Mouse (Mus musculus) heart, embryonic 13.5 days (tissue): Measurements from ENCODE around the gene Islr. TPM values are rescaled to one million over a fixed set of nuclear protein-coding genes. Genes with fewer than 3 reads are reported as not detected.

Experiments
- ATAC-seq: fragments of 200-750 bp; cut with Nextera tagmentation; 2 replicates; pipeline ENCODE4 v1.8.0; 2017; ENCODE audit warnings: moderate TSS enrichment; ENCODE audit not compliant: insufficient number of reproducible peaks, low FRiP score, low TSS enrichment; ENCODE audit errors: extremely low read depth
- H3K27ac ChIP-seq: fragments of 300-500 bp; sonication (generic); replicated peaks from 2 replicates; pipeline ENCODE4 v1.5.1; 2015; ENCODE audit warnings: moderate library complexity, mild to moderate bottlenecking, inconsistent platforms
- H3K27me3 ChIP-seq: fragments of 300-500 bp; sonication (generic); replicated peaks from 2 replicates; pipeline ENCODE4 v1.6.1; 2015; ENCODE audit warnings: mild to moderate bottlenecking, inconsistent platforms
- H3K36me3 ChIP-seq: fragments of 300-500 bp; sonication (generic); 2 replicates; pipeline ENCODE4 v1.6.1; 2015; ENCODE audit warnings: mild to moderate bottlenecking, inconsistent platforms
- H3K4me1 ChIP-seq: fragments of 300-500 bp; sonication (generic); 2 replicates; pipeline ENCODE4 v1.6.1; 2015; ENCODE audit warnings: inconsistent platforms
- H3K4me2 ChIP-seq: fragments of 300-500 bp; sonication (generic); 2 replicates; pipeline ENCODE4 v1.6.1; 2015; ENCODE audit warnings: inconsistent platforms, mild to moderate bottlenecking, moderate library complexity
- H3K4me3 ChIP-seq: fragments of 300-500 bp; sonication (generic); 2 replicates; pipeline ENCODE4 v1.5.1; 2015; ENCODE audit warnings: moderate library complexity, mild to moderate bottlenecking, inconsistent platforms
- H3K9ac ChIP-seq: fragments of 300-500 bp; sonication (generic); 2 replicates; pipeline ENCODE4 v1.6.1; 2015; ENCODE audit warnings: inconsistent platforms, mild to moderate bottlenecking, moderate library complexity
- H3K9me3 ChIP-seq: fragments of 300-500 bp; sonication (generic); 2 replicates; pipeline ENCODE4 v1.6.1; 2016; ENCODE audit warnings: inconsistent platforms
- WGBS: fragments of 180-500 bp; shearing (Covaris S2); methylation state at CpG from one replicate; pipeline ENCODE4 v1.1.7; 2015; ENCODE audit warnings: mixed read lengths; 5-methylcytosine and 5-hydroxymethylcytosine counted together
- polyA plus RNA-seq: library from polyadenylated mRNA; unstranded; fragments of >200 nt; fragmentation: Nextera tagmentation; extraction: Ambion mirVana; gene quantifications from 2 replicates; pipeline ENCODE4 v1.2.1, GENCODE M21; 2015

The Islr gene
- polyA plus RNA-seq, 1 experiment from 2014 or later: 23.3 TPM

GRCm38 (mm10) chr9:58118671-58119070 lies 85.4 kb downstream of the Islr start, which contains the start of gene Ccdc33:
TSS of gene Ccdc33 (minus strand) at chr9:58118823.
- Histone ChIP-seq H3K4me2 (no peak within 1 kb of the TSS), H3K9ac (no peak within 1 kb of the TSS), H3K36me3 (no peaks in the 10 kb centered on the region), H3K9me3 (no peaks in the 10 kb centered on the region), H3K27ac (no peak within 1 kb of the TSS), H3K4me1 (peaks cover 49% of the 10 kb centered on the region), H3K4me3 (no peak within 1 kb of the TSS), H3K27me3 (peaks cover 66% of the 10 kb centered on the region)
- no peak for ATAC-seq
- WGBS: 41% methylated on average over 2 of the region's 2 CpGs

GRCm38 (mm10) chr9:58116024-58116651 lies 88.0 kb downstream of the Islr start:
- no peak overlapping the region for H3K4me3 ChIP-seq
- H3K4me1 ChIP-seq: peaks cover 68% of the 10 kb centered on the region
- H3K36me3 ChIP-seq: no peaks in the 10 kb centered on the region
- peaks cover 69% of the 10 kb centered on the region for H3K27me3 ChIP-seq
- no peak overlapping the region for H3K9ac ChIP-seq
- ATAC-seq: no peak
- WGBS: 48% methylated on average over 7 of the region's 7 CpGs
- H3K4me2 ChIP-seq: no peak overlapping the region
- no peaks in the 10 kb centered on the region for H3K9me3 ChIP-seq
- H3K27ac ChIP-seq: no peak overlapping the region

GRCm38 (mm10) chr9:58115297-58115925 lies 88.7 kb downstream of the Islr start:
- peaks cover 63% of the 10 kb centered on the region for H3K4me1 ChIP-seq
- ATAC-seq: no peak
- H3K27me3 ChIP-seq: peaks cover 69% of the 10 kb centered on the region

GRCm38 (mm10) chr9:58114019-58114418 lies 90.1 kb downstream of the Islr start:
- WGBS: 26% methylated on average over 9 of the region's 9 CpGs
- Histone ChIP-seq H3K9ac (no peak overlapping the region), H3K9me3 (no peaks in the 10 kb centered on the region), H3K36me3 (no peaks in the 10 kb centered on the region), H3K27ac (no peak overlapping the region), H3K4me2 (peak overlapping the region; percentile 66), H3K27me3 (peaks cover 69% of the 10 kb centered on the region), H3K4me3 (no peak overlapping the region), H3K4me1 (peaks cover 60% of the 10 kb centered on the region)
- no peak for ATAC-seq

More at GRCm38 (mm10) chr9:58115297-58115925, 88.7 kb downstream of the Islr start:
- H3K36me3 ChIP-seq: no peaks in the 10 kb centered on the region
- no peak overlapping the region for H3K27ac ChIP-seq
- no peaks in the 10 kb centered on the region for H3K9me3 ChIP-seq
- WGBS: 17% methylated on average over 7 of the region's 7 CpGs
- H3K4me2 ChIP-seq: no peak overlapping the region
- H3K9ac ChIP-seq: no peak overlapping the region
- no peak overlapping the region for H3K4me3 ChIP-seq

GRCm38 (mm10) chr9:58113279-58113884 lies 90.7 kb downstream of the Islr start:
- Histone ChIP-seq H3K4me3 (peak overlapping the region; percentile 40), H3K27me3 (peaks cover 65% of the 10 kb centered on the region), H3K9me3 (no peaks in the 10 kb centered on the region), H3K4me1 (peaks cover 56% of the 10 kb centered on the region), H3K36me3 (no peaks in the 10 kb centered on the region), H3K9ac (peak overlapping the region; percentile 58; the same call in 1 of the 2 replicates), H3K4me2 (peak overlapping the region; percentile 66), H3K27ac (no peak overlapping the region)
- ATAC-seq: no peak
- 6% methylated on average over 22 of the region's 22 CpGs for WGBS

- peaks cover 60% of the 10 kb centered on the region for H3K27me3 ChIP-seq
- ATAC-seq: no peak
- peak overlapping the region; percentile 66 for H3K4me2 ChIP-seq
- no peaks in the 10 kb centered on the region for H3K36me3 ChIP-seq
- peaks cover 56% of the 10 kb centered on the region for H3K4me1 ChIP-seq
- no peak overlapping the region for H3K27ac ChIP-seq
- WGBS: 11% methylated on average over 6 of the region's 6 CpGs
- H3K9me3 ChIP-seq: no peaks in the 10 kb centered on the region
- H3K9ac ChIP-seq: peak overlapping the region; percentile 25; the same call in 1 of the 2 replicates
- peak overlapping the region; percentile 40; the same call in 1 of the 2 replicates for H3K4me3 ChIP-seq
Observed at GRCm38 (mm10) chr9:58112866-58113278, 91.2 kb downstream of the Islr start.

- no peak for ATAC-seq
- H3K4me3 ChIP-seq: no peak overlapping the region
- H3K36me3 ChIP-seq: no peaks in the 10 kb centered on the region
- no peak overlapping the region for H3K27ac ChIP-seq
- peaks cover 55% of the 10 kb centered on the region for H3K27me3 ChIP-seq
- no peak overlapping the region for H3K4me2 ChIP-seq
- WGBS: 22% methylated on average over 5 of the region's 6 CpGs
- peaks cover 56% of the 10 kb centered on the region for H3K4me1 ChIP-seq
- H3K9ac ChIP-seq: no peak overlapping the region
- H3K9me3 ChIP-seq: no peaks in the 10 kb centered on the region
Observed at GRCm38 (mm10) chr9:58112321-58112751, 91.8 kb downstream of the Islr start.

- Histone ChIP-seq H3K27ac (no peak overlapping the region), H3K36me3 (no peaks in the 10 kb centered on the region), H3K4me1 (peaks cover 55% of the 10 kb centered on the region), H3K9me3 (no peaks in the 10 kb centered on the region), H3K4me3 (no peak overlapping the region), H3K9ac (no peak overlapping the region), H3K27me3 (peaks cover 48% of the 10 kb centered on the region), H3K4me2 (no peak overlapping the region)
- WGBS: 62% methylated on average over 6 of the region's 6 CpGs
- ATAC-seq: no peak
Observed at GRCm38 (mm10) chr9:58111431-58111830, 92.7 kb downstream of the Islr start.

- peaks cover 48% of the 10 kb centered on the region for H3K4me1 ChIP-seq
- no peak for ATAC-seq
- H3K4me2 ChIP-seq: no peak overlapping the region
- no peak overlapping the region for H3K27ac ChIP-seq
- no peak overlapping the region for H3K4me3 ChIP-seq
- WGBS: 58% methylated on average over 5 of the region's 5 CpGs
- no peaks in the 10 kb centered on the region for H3K36me3 ChIP-seq
- H3K9me3 ChIP-seq: no peaks in the 10 kb centered on the region
- no peak overlapping the region for H3K9ac ChIP-seq
- H3K27me3 ChIP-seq: peaks cover 48% of the 10 kb centered on the region
Observed at GRCm38 (mm10) chr9:58110787-58111186, 93.3 kb downstream of the Islr start.

GRCm38 (mm10) chr9:58107494-58107893 lies 96.6 kb downstream of the Islr start:
- no peak overlapping the region for H3K27ac ChIP-seq
- H3K4me2 ChIP-seq: no peak overlapping the region
- peaks cover 15% of the 10 kb centered on the region for H3K4me1 ChIP-seq
- 49% methylated on average over 5 of the region's 5 CpGs for WGBS
- peaks cover 37% of the 10 kb centered on the region for H3K27me3 ChIP-seq
- no peak overlapping the region for H3K4me3 ChIP-seq
- no peaks in the 10 kb centered on the region for H3K36me3 ChIP-seq
- no peak overlapping the region for H3K9ac ChIP-seq
- H3K9me3 ChIP-seq: no peaks in the 10 kb centered on the region
- no peak for ATAC-seq
